Mouse (Mus musculus) midbrain, embryonic 12.5 days (tissue): Measurements from ENCODE around the gene Cd151. TPM values are rescaled to one million over a fixed set of nuclear protein-coding genes. Genes with fewer than 3 reads are reported as not detected.
A peak's percentile ranks its signal among the peaks of the same experiment; 100 is the strongest.
"Not testable (repeated sequence)": the region's sequence is repeated elsewhere in the genome, so short reads cannot be mapped to it uniquely, and the experiment has no call there.

Experiments used
- ATAC-seq: fragments of 200-750 bp; cut with Nextera tagmentation; 2 replicates; pipeline ENCODE4 v1.8.0; 2017; ENCODE audit warnings: low read depth, moderate TSS enrichment, moderate library complexity; ENCODE audit not compliant: low FRiP score
- H3K27ac ChIP-seq: fragments of 300-500 bp; sonication (generic); replicated peaks from 2 replicates; pipeline ENCODE4 v1.5.1; 2016; ENCODE audit warnings: mild to moderate bottlenecking
- H3K27me3 ChIP-seq: fragments of 300-500 bp; sonication (generic); 2 replicates; pipeline ENCODE4 v1.6.1; 2016; ENCODE audit warnings: mild to moderate bottlenecking
- H3K36me3 ChIP-seq: fragments of 300-500 bp; sonication (generic); 2 replicates; pipeline ENCODE4 v1.6.1; 2016
- H3K4me1 ChIP-seq: fragments of 300-500 bp; sonication (generic); 2 replicates; pipeline ENCODE4 v1.6.1; 2016
- H3K4me2 ChIP-seq: fragments of 300-500 bp; sonication (generic); replicated peaks from 2 replicates; pipeline ENCODE4 v1.6.1; 2016; ENCODE audit warnings: mild to moderate bottlenecking, moderate library complexity
- H3K4me3 ChIP-seq: fragments of 300-500 bp; sonication (generic); 2 replicates; pipeline ENCODE4 v1.5.1; 2016; ENCODE audit warnings: mild to moderate bottlenecking
- H3K9ac ChIP-seq: fragments of 300-500 bp; sonication (generic); replicated peaks from 2 replicates; pipeline ENCODE4 v1.6.1; 2016; ENCODE audit warnings: mild to moderate bottlenecking, moderate library complexity
- H3K9me3 ChIP-seq: fragments of 300-500 bp; sonication (generic); 2 replicates; pipeline ENCODE4 v1.6.1; 2016; ENCODE audit warnings: mild to moderate bottlenecking
- WGBS: fragments of 180-500 bp; shearing (Covaris S2); methylation state at CpG from one replicate; pipeline ENCODE4 v1.1.7; 2016; 5-methylcytosine and 5-hydroxymethylcytosine counted together
- polyA plus RNA-seq: library from polyadenylated mRNA; unstranded; fragments of >200 nt; fragmentation: Nextera tagmentation; extraction: Ambion mirVana; gene quantifications from 2 replicates; pipeline ENCODE4 v1.2.1, GENCODE M21; 2016

Gene Cd151
- polyA plus RNA-seq, 1 experiment from 2014 or later = 15.6 TPM

DNA sequence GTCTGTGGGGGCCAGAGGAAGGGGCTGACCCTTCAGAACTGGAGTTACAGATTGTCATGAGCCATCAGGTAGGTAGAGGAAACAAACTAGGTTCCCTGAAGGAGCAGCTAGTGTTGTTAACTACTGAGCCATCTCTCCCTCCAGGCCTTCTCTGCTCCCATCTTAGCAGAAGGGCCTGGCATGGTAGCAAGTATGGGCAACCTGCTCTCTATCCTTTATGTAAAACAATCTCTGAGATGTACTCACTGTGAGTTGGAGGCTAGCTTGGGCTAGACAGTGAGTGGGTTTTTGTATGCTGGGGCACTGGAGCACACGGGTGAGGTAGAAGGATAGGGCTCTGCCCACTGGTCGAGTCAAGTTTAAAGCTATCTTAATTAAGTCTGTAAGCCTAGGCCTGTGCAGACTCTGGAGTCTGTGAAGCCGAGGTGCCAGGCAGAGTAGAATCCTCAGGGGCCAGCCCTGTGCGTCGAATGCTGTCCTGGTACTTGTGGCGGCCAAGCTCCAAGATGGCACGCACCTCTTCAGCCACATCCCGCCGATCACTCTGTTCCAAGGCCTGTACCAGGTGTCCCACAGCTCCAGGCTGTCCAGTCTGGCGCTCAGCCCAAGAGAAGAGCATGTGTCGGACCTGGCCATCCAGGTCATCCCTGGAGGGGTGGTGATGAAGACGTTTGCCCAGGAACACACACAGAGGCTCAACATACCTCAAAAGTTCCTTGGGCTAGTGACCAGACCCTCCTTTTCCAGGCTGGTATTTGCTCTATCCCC lies 28.8 kb upstream of the Cd151 start:
- H3K27ac ChIP-seq = no peak overlapping the region; the same call in 1 of the 2 replicates
- no peaks in the 10 kb centered on the region; the same call in 1 of the 2 replicates for H3K27me3 ChIP-seq
- no peak for ATAC-seq
- H3K4me1 ChIP-seq = peaks cover 61% of the 10 kb centered on the region
- WGBS = 91% methylated on average over 12 of the region's 12 CpGs
- H3K9ac ChIP-seq = no peak overlapping the region
- H3K4me3 ChIP-seq = no peak overlapping the region
- no peaks in the 10 kb centered on the region for H3K9me3 ChIP-seq
- H3K4me2 ChIP-seq = no peak overlapping the region
- H3K36me3 ChIP-seq = peaks cover 27% of the 10 kb centered on the region

DNA sequence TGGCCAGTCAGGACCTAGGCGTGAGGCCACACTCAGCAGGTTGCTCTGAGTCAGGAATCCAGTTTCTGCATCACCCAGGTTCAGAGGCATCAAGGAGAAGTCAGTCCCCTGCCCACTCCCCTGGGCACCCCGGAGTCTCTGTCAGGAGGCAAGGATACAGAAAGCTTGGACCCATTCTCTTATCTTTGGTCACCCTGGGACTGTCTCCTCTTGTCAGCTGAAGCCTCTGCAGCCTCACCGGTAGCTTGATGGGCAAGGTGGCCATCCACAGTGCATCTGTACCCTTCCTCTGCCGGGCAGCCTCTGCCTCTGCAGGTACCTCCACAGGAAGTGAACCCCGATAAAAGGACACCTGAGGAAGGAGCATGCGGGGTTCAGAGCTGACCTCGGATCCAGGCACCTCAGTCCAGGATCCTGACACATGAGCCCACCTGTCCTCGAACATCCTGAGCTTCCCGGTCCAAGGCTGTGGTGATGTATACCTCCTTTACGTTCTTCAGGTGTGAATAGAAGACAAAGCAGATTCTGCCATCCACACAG lies 28.0 kb upstream of the Cd151 start:
- Histone ChIP-seq H3K9me3 (no peaks in the 10 kb centered on the region), H3K9ac (no peak overlapping the region), H3K27ac (no peak overlapping the region), H3K4me1 (peaks cover 61% of the 10 kb centered on the region), H3K4me2 (no peak overlapping the region), H3K4me3 (no peak overlapping the region), H3K27me3 (no peaks in the 10 kb centered on the region; the same call in 1 of the 2 replicates), H3K36me3 (peaks cover 24% of the 10 kb centered on the region)
- no peak for ATAC-seq
- 93% methylated on average over 10 of the region's 10 CpGs for WGBS

DNA sequence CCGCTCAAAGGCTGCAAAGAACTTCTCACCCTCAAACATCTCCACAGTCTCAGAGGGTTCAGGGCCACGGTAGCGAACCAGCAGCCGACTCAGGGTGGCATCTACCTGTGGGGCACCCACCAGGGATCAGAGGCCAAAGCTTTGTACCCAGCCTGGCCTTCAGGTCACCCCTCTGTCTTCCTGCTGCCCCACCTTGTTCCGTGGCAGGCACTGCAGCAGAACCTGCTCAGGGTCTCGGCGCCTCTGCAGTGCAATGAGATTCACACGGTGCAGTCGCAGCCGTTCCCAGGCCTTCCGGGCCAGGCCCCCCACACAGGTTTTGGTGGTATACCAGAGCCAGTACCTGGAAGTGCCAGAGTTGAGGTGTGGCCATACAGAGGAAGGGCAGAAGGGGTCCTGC lies 27.4 kb upstream of the Cd151 start:
- 95% methylated on average over 11 of the region's 11 CpGs for WGBS
- ATAC-seq = no peak
- H3K4me3 ChIP-seq = no peak overlapping the region

DNA sequence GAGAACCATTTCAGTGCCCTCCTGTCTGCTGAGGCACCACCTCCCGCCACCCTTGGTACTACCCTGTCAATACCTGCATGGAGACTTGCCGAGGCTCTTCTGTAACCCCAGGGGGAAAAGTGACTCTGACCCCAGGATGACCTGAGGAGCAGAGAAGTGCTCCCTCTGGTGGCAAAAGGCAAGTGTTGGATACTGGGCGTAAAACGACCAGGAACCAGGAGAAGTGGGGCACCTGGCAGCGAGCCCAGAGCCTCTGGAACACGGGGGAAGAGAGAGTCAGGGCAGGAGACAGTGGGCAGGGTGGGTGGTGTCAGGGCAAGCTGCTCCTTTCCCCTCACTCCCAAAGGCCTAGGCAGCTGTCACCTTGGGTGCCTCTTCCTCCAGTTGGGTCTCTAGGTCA lies 26.6 kb upstream of the Cd151 start:
- peaks cover 24% of the 10 kb centered on the region for H3K36me3 ChIP-seq
- ATAC-seq = no peak
- WGBS = 39% methylated on average over 6 of the region's 6 CpGs
- peaks cover 48% of the 10 kb centered on the region for H3K4me1 ChIP-seq
- H3K27me3 ChIP-seq = no peaks in the 10 kb centered on the region; the same call in 1 of the 2 replicates
- H3K9me3 ChIP-seq = no peaks in the 10 kb centered on the region
- no peak overlapping the region for H3K27ac ChIP-seq
- no peak overlapping the region for H3K4me3 ChIP-seq
- no peak overlapping the region for H3K9ac ChIP-seq
- no peak overlapping the region for H3K4me2 ChIP-seq

More for the DNA sequence above, 27.4 kb upstream of the Cd151 start:
- no peak overlapping the region for H3K4me2 ChIP-seq
- H3K9me3 ChIP-seq = no peaks in the 10 kb centered on the region
- H3K36me3 ChIP-seq = peaks cover 24% of the 10 kb centered on the region
- H3K9ac ChIP-seq = no peak overlapping the region
- H3K4me1 ChIP-seq = peaks cover 56% of the 10 kb centered on the region
- H3K27me3 ChIP-seq = no peaks in the 10 kb centered on the region; the same call in 1 of the 2 replicates
- H3K27ac ChIP-seq = no peak overlapping the region

DNA sequence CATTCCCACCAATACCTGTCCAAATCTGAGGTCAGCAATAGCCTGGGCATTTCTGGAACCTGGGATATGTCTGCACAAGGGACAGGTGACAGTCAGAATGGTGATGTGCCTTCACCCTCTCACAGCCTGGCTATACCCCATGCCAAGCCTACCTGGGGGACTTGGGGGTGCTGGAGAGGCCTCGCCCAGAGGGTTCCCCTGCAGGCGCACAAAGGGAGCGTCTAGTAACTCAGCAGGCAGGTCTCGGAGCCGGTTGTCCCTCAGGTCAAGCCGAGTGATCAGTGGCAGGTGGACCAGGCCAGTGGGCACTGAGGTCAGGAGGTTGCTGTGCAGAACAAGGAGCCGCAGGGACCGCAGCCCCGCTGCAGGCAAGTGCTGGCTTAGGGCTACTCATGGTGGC lies 25.7 kb upstream of the Cd151 start:
- Histone ChIP-seq H3K9ac (no peak overlapping the region), H3K4me1 (peaks cover 40% of the 10 kb centered on the region), H3K36me3 (peaks cover 24% of the 10 kb centered on the region), H3K27me3 (no peaks in the 10 kb centered on the region), H3K27ac (no peak overlapping the region), H3K4me2 (no peak overlapping the region), H3K9me3 (no peaks in the 10 kb centered on the region), H3K4me3 (no peak overlapping the region)
- WGBS = 88% methylated on average over 9 of the region's 9 CpGs
- ATAC-seq = no peak

DNA sequence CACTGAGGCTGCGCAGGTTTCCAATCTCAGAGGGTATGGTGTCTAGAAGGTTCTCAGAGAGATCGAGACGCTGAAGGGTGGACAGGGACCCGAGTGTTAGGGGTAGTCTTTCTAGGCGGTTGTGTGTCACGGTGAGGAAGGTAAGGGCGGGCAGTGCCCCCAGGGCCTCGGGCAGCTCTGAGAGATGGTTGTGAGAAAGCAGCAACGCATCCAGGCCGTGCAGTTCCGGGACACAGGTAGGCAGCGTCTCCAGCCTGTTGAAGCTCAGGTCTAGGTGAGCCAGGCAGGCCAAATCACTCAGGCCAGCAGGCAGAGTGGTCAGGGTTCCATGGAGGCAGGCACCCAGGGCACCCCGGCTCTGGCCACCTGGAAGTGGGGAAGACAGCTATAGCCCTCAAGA lies 25.0 kb upstream of the Cd151 start:
- Histone ChIP-seq H3K36me3 (peaks cover 24% of the 10 kb centered on the region), H3K27ac (no peak overlapping the region), H3K27me3 (no peaks in the 10 kb centered on the region), H3K9me3 (no peaks in the 10 kb centered on the region), H3K4me2 (peak overlapping the region; percentile 61), H3K4me3 (no peak overlapping the region), H3K9ac (peak overlapping the region; percentile 45; the same call in 1 of the 2 replicates), H3K4me1 (peaks cover 33% of the 10 kb centered on the region)
- no peak for ATAC-seq
- 94% methylated on average over 13 of the region's 13 CpGs for WGBS

DNA sequence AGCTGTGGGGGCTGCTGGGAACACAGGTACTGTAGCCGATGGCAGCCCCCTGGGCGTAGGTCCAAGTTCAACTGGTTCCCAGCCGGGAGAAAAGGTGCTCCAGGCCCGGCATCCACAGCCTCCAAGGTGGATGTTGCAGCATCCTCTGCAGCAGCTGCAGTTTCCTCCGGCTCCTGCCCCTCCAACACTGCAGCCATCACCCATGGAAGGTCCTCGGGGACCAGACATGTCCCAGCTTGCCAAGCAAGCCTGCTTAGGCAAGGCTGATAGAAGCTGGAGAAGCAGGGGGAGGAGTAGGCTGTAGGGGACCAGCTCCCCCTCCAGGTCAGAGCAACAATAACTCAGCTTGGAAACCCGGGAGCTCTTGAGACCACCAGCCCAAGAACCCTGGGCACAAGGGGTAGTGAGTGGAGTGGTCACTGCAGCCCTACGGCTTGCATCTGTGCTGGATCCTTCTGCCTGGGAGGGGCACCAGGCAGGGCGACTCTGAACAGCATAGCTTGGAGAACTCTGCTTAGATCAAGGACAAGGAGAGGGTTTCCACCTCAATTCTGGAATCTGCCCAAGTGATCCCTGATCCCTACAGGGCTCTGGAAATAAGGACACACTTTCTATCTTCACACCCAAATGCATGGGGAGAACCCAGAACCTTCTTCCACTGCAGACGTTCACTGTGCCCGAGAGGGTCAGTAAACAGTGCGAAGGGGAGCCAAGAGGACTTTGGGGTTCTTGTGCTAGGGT lies 23.9 kb upstream of the Cd151 start:
- Histone ChIP-seq H3K27ac (no peak overlapping the region; the same call in 1 of the 2 replicates), H3K4me1 (peaks cover 32% of the 10 kb centered on the region), H3K4me2 (peak overlapping the region; percentile 61), H3K9me3 (no peaks in the 10 kb centered on the region), H3K27me3 (no peaks in the 10 kb centered on the region), H3K4me3 (peak overlapping the region; percentile 41), H3K36me3 (peaks cover 24% of the 10 kb centered on the region), H3K9ac (peak overlapping the region; percentile 45)
- 28% methylated on average over 12 of the region's 12 CpGs for WGBS
- no peak for ATAC-seq

DNA sequence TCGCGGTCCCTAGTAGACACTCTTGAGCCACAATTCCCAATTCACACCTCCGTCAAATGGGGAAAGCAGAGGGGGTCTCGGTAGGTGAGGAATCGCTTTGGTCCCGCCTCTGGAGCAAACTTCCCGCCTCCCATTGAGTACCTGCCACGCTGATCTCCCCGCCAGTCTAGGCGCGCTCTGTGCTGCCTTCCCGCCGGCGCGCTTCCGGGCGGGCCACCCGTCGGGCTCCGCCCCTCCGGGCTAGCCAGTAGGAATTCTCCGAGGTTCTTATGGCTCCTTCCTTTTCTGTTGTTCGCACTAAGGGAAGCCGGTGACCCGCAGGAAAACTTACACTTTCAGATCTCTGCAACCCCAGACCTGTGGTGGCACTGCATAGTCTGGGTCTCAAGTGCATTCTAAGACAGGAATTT lies 23.4 kb upstream of the Cd151 start, which contains the start of gene Pidd1:
Pidd1 (minus strand) TSS at position 198 of the 410 bp plus-strand sequence.
- no peak within 1 kb of the TSS; the same call in 1 of the 2 replicates for H3K27ac ChIP-seq
- under 1% methylated on average over 25 of the region's 25 CpGs for WGBS
- H3K36me3 ChIP-seq = peaks cover 25% of the 10 kb centered on the region
- H3K4me3 ChIP-seq = peak within 1 kb of the TSS; percentile 41
- peak within 1 kb of the TSS; percentile 61 for H3K4me2 ChIP-seq
- H3K4me1 ChIP-seq = peaks cover 38% of the 10 kb centered on the region
- peak within 1 kb of the TSS; percentile 45 for H3K9ac ChIP-seq
- ATAC-seq = peak; percentile 44
- no peaks in the 10 kb centered on the region for H3K9me3 ChIP-seq
- no peaks in the 10 kb centered on the region for H3K27me3 ChIP-seq

DNA sequence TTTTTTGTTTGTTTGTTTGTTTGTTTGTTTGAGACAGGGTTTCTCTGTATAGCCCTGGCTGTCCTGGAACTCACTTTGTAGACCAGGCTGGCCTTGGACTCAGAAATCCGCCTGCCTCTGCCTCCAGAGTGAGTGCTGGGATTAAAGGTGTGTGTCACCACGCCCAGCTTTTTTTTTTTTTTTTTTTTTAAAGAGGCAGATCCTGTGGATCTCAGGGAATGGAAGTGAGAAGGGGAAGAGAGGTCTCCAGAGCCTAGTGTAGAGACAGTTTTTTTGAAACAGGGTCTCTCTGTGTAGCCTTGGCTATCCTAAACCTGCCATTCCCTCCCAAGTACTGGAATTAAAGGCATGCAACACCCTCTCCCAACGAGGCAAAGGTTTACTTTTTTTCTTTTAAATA lies 20.8 kb upstream of the Cd151 start:
- H3K27me3 ChIP-seq, H3K9me3 ChIP-seq, H3K27ac ChIP-seq, H3K9ac ChIP-seq, H3K4me3 ChIP-seq, ATAC-seq: not testable (repeated sequence)
- peaks cover 42% of the 10 kb centered on the region for H3K4me1 ChIP-seq
- 75% methylated on average over 3 of the region's 3 CpGs for WGBS
- peak overlapping the region; percentile 79; the same call in 1 of the 2 replicates for H3K4me2 ChIP-seq
- H3K36me3 ChIP-seq = peaks cover 34% of the 10 kb centered on the region

DNA sequence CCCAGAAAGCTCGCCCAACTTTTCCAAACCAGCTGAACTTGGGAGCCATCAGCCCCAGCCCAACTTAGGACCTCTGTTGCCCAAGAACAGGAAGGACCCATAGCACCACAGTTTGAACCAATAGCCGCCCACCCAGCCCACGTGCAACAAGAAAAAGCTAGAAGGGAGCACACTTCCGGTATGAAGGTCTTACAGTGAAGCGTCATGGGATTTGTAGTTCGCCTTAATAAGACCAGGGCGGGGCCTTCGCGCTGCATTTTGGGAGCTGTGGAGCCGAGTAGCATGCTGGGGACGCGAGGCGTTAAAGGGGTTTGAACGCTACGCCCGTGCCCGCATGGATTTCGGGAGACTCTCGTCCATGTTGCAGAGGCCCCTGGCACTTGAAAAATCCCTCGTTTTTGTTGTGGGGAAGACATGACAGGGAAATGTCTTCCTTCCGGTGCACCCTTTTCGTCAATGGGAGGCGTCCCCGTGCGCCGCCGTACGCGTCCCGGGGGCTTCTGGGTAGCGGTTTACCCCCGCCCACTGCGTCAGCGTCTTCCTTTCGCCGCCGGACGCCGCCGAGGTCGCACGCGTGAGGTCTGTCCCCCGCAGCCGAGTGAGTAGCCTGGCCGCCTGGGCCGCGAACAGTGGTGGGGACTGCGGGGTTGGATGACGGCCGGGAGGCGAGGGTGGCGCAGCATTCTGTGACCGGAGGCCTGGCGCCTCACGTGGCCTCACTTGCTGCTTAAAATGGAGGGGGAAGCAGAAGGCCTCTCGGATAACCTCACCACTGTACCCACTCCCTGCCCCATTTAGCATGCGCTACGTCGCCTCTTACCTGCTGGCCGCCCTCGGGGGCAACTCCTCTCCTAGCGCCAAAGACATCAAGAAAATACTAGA lies 19.8 kb upstream of the Cd151 start, which contains the start of gene Rplp2:
Rplp2 (plus strand) TSS at position 261 of the 882 bp plus-strand sequence.
- Histone ChIP-seq H3K4me1 (peaks cover 33% of the 10 kb centered on the region), H3K4me2 (peak within 1 kb of the TSS; percentile 79), H3K27ac (peak within 1 kb of the TSS; percentile 81), H3K4me3 (peak within 1 kb of the TSS; percentile 90), H3K9ac (peak within 1 kb of the TSS; percentile 91), H3K36me3 (peaks cover 39% of the 10 kb centered on the region), H3K9me3 (no peaks in the 10 kb centered on the region), H3K27me3 (no peaks in the 10 kb centered on the region)
- ATAC-seq = peak; percentile 90
- WGBS = under 1% methylated on average over 63 of the region's 63 CpGs

DNA sequence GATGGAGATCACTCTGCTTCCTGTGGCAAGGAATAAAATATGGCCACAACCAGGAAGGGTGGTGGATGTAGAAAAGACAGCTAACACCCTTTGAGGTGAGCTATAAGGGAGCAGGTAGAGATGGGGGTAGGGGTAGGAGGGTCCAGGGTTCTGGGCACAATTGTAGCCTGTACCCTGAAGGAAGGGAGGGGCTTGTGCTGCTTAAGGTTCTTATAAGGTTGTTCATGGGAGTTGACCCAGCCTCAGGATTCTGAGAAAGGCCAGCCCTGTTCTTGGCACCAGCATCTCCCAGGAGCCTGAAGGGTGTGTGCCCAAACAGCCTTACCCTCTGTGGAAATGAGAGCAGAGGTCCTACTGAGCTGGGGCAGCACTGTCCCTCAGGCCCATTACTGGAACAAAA lies 15.3 kb upstream of the Cd151 start:
- Histone ChIP-seq H3K27ac (no peak overlapping the region), H3K9me3 (no peaks in the 10 kb centered on the region), H3K4me3 (no peak overlapping the region), H3K9ac (no peak overlapping the region), H3K36me3 (peaks cover 40% of the 10 kb centered on the region), H3K27me3 (peaks cover 11% of the 10 kb centered on the region; the same call in 1 of the 2 replicates), H3K4me2 (no peak overlapping the region), H3K4me1 (peaks cover 26% of the 10 kb centered on the region)
- no peak for ATAC-seq
